Mouse (Mus musculus) kidney, postnatal 14 days (tissue): ENCODE measurements around the gene Cyld.

Source experiments
- DNase-seq: peaks from one replicate; pipeline ENCODE4 v3.0.0; 2022; ENCODE audit warnings: mixed read lengths

The Cyld gene

DNA sequence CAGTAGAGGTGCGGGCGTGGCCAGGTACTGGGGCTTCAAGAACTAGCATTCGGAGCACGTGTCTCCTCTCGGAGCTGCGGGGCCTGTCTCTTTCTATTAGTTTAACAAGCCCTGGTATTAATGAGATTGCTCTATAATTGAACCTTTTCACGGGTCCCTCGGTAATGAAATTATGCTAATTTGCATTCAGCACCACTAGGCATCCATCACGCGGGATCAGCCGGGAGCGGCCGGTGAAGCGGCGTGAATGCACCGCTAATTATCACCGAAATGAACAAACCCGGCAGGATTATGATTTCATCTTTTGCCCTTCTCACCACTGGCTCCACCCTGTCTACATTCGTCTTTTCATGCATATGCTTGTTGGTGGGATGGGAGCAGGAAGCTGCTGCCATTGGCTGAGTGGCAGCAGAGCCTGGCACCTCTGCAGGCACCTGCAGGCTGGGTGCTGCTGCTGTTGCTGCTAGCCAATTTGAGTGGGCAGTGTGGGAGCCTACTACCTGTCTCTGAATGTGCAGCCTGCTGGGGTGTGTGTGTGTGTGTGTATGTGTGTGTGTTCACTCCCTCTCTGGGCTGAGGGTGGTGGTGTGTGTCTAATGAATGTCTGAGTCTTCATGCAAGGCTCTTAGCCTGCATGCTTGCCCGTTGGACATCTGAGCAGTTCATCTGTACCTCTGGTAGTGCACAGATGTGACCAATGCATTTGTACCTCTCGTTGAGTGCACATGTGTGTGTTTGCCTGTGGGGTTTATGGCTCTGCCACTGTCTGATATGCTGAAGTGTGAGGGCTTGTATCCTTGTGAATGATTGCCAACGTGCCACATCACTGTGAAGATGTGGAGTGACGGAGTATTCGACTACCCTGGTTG lies 97.2 kb downstream of the Cyld start:
- no peak for DNase-seq

DNA sequence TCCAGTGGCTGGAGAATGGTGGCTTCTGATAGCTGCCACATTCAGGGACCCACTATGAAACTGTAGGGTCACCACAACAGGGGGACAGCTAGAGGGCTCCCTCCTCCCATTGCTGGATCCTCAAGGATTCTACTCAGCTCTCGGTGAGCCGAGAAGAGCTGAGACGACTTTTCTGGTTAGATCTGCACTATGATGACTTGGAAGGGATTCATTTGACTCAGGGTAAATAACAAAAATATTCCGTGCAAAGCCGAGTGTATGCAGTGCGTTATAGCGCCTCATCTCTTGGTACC lies 97.7 kb downstream of the Cyld start:
- DNase-seq = no peak

- DNase-seq = no peak
These were observed 99.1 kb downstream of the Cyld start for GRCm38 (mm10) chr8:88795896-88796295.

DNA sequence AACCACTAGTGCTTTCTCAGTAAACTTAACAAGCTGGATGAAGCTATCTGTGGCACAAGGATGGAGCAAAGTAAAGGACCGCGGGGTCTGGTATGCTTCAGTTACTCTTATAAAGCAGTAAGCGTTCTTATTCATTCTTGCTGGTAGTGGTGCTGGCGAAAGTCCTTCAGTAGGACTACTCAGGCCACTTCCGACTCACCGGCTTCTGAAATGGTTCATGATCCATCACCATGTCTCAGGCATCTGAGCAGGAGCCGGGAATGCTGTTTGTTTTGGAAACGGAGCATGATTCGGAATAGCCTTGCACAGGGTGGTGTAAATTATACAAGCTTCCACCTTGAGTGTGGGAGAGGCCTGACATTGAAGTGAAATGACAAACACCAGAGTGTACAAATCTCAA lies 99.8 kb downstream of the Cyld start:
- no peak for DNase-seq
